Mouse (Mus musculus) left cerebral cortex, adult 9 months (tissue): ENCODE data around the gene Rybp.

Experiments used
- DNase-seq, 2 experiments: peaks; one replicate each; pipeline ENCODE4 v3.0.0; 2022; ENCODE audit warnings: low spot score in 2 of 2

Rybp gene

GRCm38 (mm10) chr6:100288016-100288729, 888 bp upstream of the Rybp start:
- DNase-seq, result peak in 1 of 2 experiments; percentile 20

- DNase-seq, result peak in 1 of 2 experiments; percentile 40
Measured at GRCm38 (mm10) chr6:100286573-100287333, 532 bp downstream of the Rybp start.

GRCm38 (mm10) chr6:100285985-100286572, 1.2 kb downstream of the Rybp start:
- DNase-seq, result no peak

GRCm38 (mm10) chr6:100278841-100279240, 8.4 kb downstream of the Rybp start:
- DNase-seq, result no peak

GRCm38 (mm10) chr6:100276344-100276743, 10.9 kb downstream of the Rybp start:
- no peak for DNase-seq

- no peak for DNase-seq
Measured at GRCm38 (mm10) chr6:100275643-100276042, 11.6 kb downstream of the Rybp start.

GRCm38 (mm10) chr6:100273556-100273955, 13.7 kb downstream of the Rybp start:
- no peak for DNase-seq

GRCm38 (mm10) chr6:100271992-100272391, 15.3 kb downstream of the Rybp start:
- no peak for DNase-seq

GRCm38 (mm10) chr6:100270765-100271164, 16.5 kb downstream of the Rybp start:
- no peak for DNase-seq

- no peak for DNase-seq
Measured at GRCm38 (mm10) chr6:100259607-100260006, 27.7 kb downstream of the Rybp start.

GRCm38 (mm10) chr6:100258278-100258677, 29.0 kb downstream of the Rybp start:
- no peak for DNase-seq

GRCm38 (mm10) chr6:100255411-100255810, 31.9 kb downstream of the Rybp start:
- DNase-seq, result no peak

- DNase-seq, result no peak
Measured at GRCm38 (mm10) chr6:100254671-100255070, 32.6 kb downstream of the Rybp start.

GRCm38 (mm10) chr6:100244474-100244873, 42.8 kb downstream of the Rybp start:
- no peak for DNase-seq

- no peak for DNase-seq
Measured at GRCm38 (mm10) chr6:100235036-100235435, 52.2 kb downstream of the Rybp start.

- DNase-seq, result peak in 1 of 2 experiments; percentile 26
Measured at GRCm38 (mm10) chr6:100233522-100233921, 53.8 kb downstream of the Rybp start.

GRCm38 (mm10) chr6:100233061-100233460, 54.2 kb downstream of the Rybp start:
- DNase-seq, result no peak

GRCm38 (mm10) chr6:100226204-100226603, 61.1 kb downstream of the Rybp start:
- no peak for DNase-seq

GRCm38 (mm10) chr6:100223932-100224331, 63.4 kb downstream of the Rybp start:
- DNase-seq, result no peak

- DNase-seq, result no peak
Measured at GRCm38 (mm10) chr6:100223435-100223834, 63.9 kb downstream of the Rybp start.

GRCm38 (mm10) chr6:100222927-100223326, 64.4 kb downstream of the Rybp start:
- DNase-seq, result no peak

GRCm38 (mm10) chr6:100221803-100222202, 65.5 kb downstream of the Rybp start:
- no peak for DNase-seq
